ENCODE assay signal across 8 mouse cellular contexts in genomic region chr2:131209969-131210792, GRCm38 (mm10). TPM values are rescaled to one million over a fixed set of nuclear protein-coding genes. Genes with fewer than 3 reads are reported as not detected.
A peak's percentile ranks its signal among the peaks of the same experiment; 100 is the strongest.
DNase-seq lines count a peak whose midpoint lies in the region; ATAC-seq and TF ChIP-seq lines count a peak whose summit lies in the region.

No protein-coding gene starts in this region.

- H3K9ac ChIP-seq in ES-Bruce4 (ENCODE audit: low read depth, poor library complexity, severe bottlenecking), result peak overlapping the region; percentile 53
- peak overlapping the region; percentile 64 for H3K9ac ChIP-seq in forebrain, embryonic 12.5 days
- H3K9ac ChIP-seq in heart, postnatal 0 days (replicated peaks; ENCODE audit: low read depth, low read length), result peak overlapping the region; percentile 74
- peak overlapping the region; percentile 79 for H3K9ac ChIP-seq in liver, embryonic 15.5 days
- peak overlapping the region; percentile 73 for H3K9ac ChIP-seq in neural tube, embryonic 11.5 days (ENCODE audit: low read length)
- H3K9ac ChIP-seq in stomach, embryonic 16.5 days (ENCODE audit: low read length), result peak overlapping the region; percentile 81

- no peaks in the 10 kb centered on the region for H3K27me3 ChIP-seq in ES-Bruce4 (ENCODE audit: control insufficient read depth, insufficient read depth, low read length, poor library complexity, severe bottlenecking)
- no peaks in the 10 kb centered on the region for H3K27me3 ChIP-seq in forebrain, embryonic 12.5 days
- no peaks in the 10 kb centered on the region for H3K27me3 ChIP-seq in heart, postnatal 0 days (ENCODE audit: control insufficient read depth, insufficient read depth, low read length)
- no peaks in the 10 kb centered on the region for H3K27me3 ChIP-seq in liver, embryonic 15.5 days
- no peaks in the 10 kb centered on the region for H3K27me3 ChIP-seq in neural tube, embryonic 11.5 days (ENCODE audit: control insufficient read depth, insufficient read depth, low read length)
- H3K27me3 ChIP-seq in stomach, embryonic 16.5 days (ENCODE audit: control insufficient read depth, insufficient read depth, low read length), result no peaks in the 10 kb centered on the region

- no peaks in the 10 kb centered on the region for H3K36me3 ChIP-seq in ES-Bruce4 (ENCODE audit: control insufficient read depth, insufficient read depth, low read length, poor library complexity, severe bottlenecking)
- peaks cover 14% of the 10 kb centered on the region; the same call in 1 of the 2 replicates for H3K36me3 ChIP-seq in forebrain, embryonic 12.5 days (replicated peaks)
- H3K36me3 ChIP-seq in heart, postnatal 0 days (replicated peaks; ENCODE audit: control insufficient read depth, insufficient read depth, low read length), result peaks cover 27% of the 10 kb centered on the region
- peaks cover 20% of the 10 kb centered on the region for H3K36me3 ChIP-seq in liver, embryonic 15.5 days (replicated peaks)
- H3K36me3 ChIP-seq in neural tube, embryonic 11.5 days (ENCODE audit: control insufficient read depth, insufficient read depth, low read length), result no peaks in the 10 kb centered on the region; the same call in 1 of the 2 replicates
- H3K36me3 ChIP-seq in stomach, embryonic 16.5 days (ENCODE audit: control insufficient read depth, insufficient read depth, low read length), result no peaks in the 10 kb centered on the region

- peak overlapping the region; percentile 65 for H3K4me2 ChIP-seq in forebrain, embryonic 12.5 days
- H3K4me2 ChIP-seq in heart, postnatal 0 days (ENCODE audit: low read depth, low read length), result peak overlapping the region; percentile 67
- H3K4me2 ChIP-seq in liver, embryonic 15.5 days, result peak overlapping the region; percentile 87
- peak overlapping the region; percentile 67 for H3K4me2 ChIP-seq in neural tube, embryonic 11.5 days (ENCODE audit: low read depth)
- peak overlapping the region; percentile 70 for H3K4me2 ChIP-seq in stomach, embryonic 16.5 days (ENCODE audit: low read depth, low read length)

- H3K9me3 ChIP-seq in ES-Bruce4 (replicated peaks; ENCODE audit: control insufficient read depth, insufficient read depth, low read length, poor library complexity, severe bottlenecking), result no peaks in the 10 kb centered on the region
- no peaks in the 10 kb centered on the region for H3K9me3 ChIP-seq in forebrain, embryonic 12.5 days
- H3K9me3 ChIP-seq in heart, postnatal 0 days (replicated peaks; ENCODE audit: control insufficient read depth, low read length), result no peaks in the 10 kb centered on the region
- H3K9me3 ChIP-seq in liver, embryonic 15.5 days (replicated peaks), result no peaks in the 10 kb centered on the region
- H3K9me3 ChIP-seq in neural tube, embryonic 11.5 days (ENCODE audit: control insufficient read depth, low read length), result no peaks in the 10 kb centered on the region
- H3K9me3 ChIP-seq in stomach, embryonic 16.5 days (replicated peaks; ENCODE audit: control insufficient read depth, low read length), result no peaks in the 10 kb centered on the region

- H3K4me3 ChIP-seq in ES-Bruce4 (ENCODE audit: low read depth, low read length), result peak overlapping the region; percentile 79
- H3K4me3 ChIP-seq in forebrain, embryonic 12.5 days (replicated peaks), result peak overlapping the region; percentile 55
- peak overlapping the region; percentile 61 for H3K4me3 ChIP-seq in heart, postnatal 0 days (ENCODE audit: low read depth, low read length)
- H3K4me3 ChIP-seq in liver, embryonic 15.5 days (replicated peaks), result peak overlapping the region; percentile 71
- H3K4me3 ChIP-seq in neural tube, embryonic 11.5 days (ENCODE audit: low read depth, low read length), result peak overlapping the region; percentile 57
- peak overlapping the region; percentile 58 for H3K4me3 ChIP-seq in stomach, embryonic 16.5 days (replicated peaks; ENCODE audit: low read length)

- no peak for TF ChIP-seq POLR2A in ES-Bruce4 (IDR thresholded peaks at IDR 0.05; ENCODE audit: insufficient read depth, low read length)

- peak; percentile 70 for TF ChIP-seq CTCF in ES-Bruce4 (IDR thresholded peaks at IDR 0.05; ENCODE audit: low read depth, low read length)
- TF ChIP-seq CTCF in heart, postnatal 0 days (IDR thresholded peaks at IDR 0.05; ENCODE audit: low read depth), result peak; percentile 88

- H3K27ac ChIP-seq in ES-Bruce4 (ENCODE audit: insufficient read depth, low read length), result 0 out of 2 replicates have a peak overlapping the region, but pooled peaks have one; percentile 7
- peak overlapping the region; percentile 88 for H3K27ac ChIP-seq in forebrain, embryonic 12.5 days
- peak overlapping the region; percentile 88 for H3K27ac ChIP-seq in heart, postnatal 0 days (ENCODE audit: low read depth)
- peak overlapping the region; percentile 93 for H3K27ac ChIP-seq in liver, embryonic 15.5 days (replicated peaks)
- H3K27ac ChIP-seq in neural tube, embryonic 11.5 days (ENCODE audit: low read depth, low read length), result peak overlapping the region; percentile 85
- peak overlapping the region; percentile 91 for H3K27ac ChIP-seq in stomach, embryonic 16.5 days (ENCODE audit: low read length)

- peak; percentile 48; the same call in 1 of the 2 replicates for TF ChIP-seq EP300 in ES-Bruce4 (IDR thresholded peaks at IDR 0.05; ENCODE audit: insufficient read depth, low read depth, low read length)
- TF ChIP-seq EP300 in heart, postnatal 0 days (IDR thresholded peaks at IDR 0.05; ENCODE audit: low read depth), result peak; percentile 94

- peak; percentile 88 for DNase-seq in c-Kit-positive CD71-positive TER-119-positive erythroid progenitor cells, embryonic 14.5 days (ENCODE audit: low spot score)
- peak; percentile 95 for DNase-seq in heart, postnatal 0 days (ENCODE audit: low spot score)
- DNase-seq in kidney, postnatal 36 days, result peak; percentile 97
- DNase-seq in neural tube, embryonic 11.5 days (ENCODE audit: low spot score), result peak; percentile 96

- H3K4me1 ChIP-seq in ES-Bruce4 (ENCODE audit: control insufficient read depth, insufficient read depth, low read length), result no peaks in the 10 kb centered on the region
- H3K4me1 ChIP-seq in forebrain, embryonic 12.5 days, result peaks cover 13% of the 10 kb centered on the region
- peaks cover 37% of the 10 kb centered on the region for H3K4me1 ChIP-seq in heart, postnatal 0 days (ENCODE audit: control insufficient read depth, insufficient read depth)
- peaks cover 92% of the 10 kb centered on the region for H3K4me1 ChIP-seq in liver, embryonic 15.5 days (replicated peaks)
- H3K4me1 ChIP-seq in neural tube, embryonic 11.5 days (ENCODE audit: control insufficient read depth, insufficient read depth, low read length), result peaks cover 5% of the 10 kb centered on the region; the same call in 1 of the 2 replicates
- peaks cover 25% of the 10 kb centered on the region for H3K4me1 ChIP-seq in stomach, embryonic 16.5 days (ENCODE audit: control insufficient read depth, insufficient read depth, low read length)

- peak; percentile 97 for ATAC-seq in forebrain, embryonic 12.5 days (ENCODE audit: low FRiP score)
- peak; percentile 97 for ATAC-seq in heart, postnatal 0 days (ENCODE audit: insufficient read depth, low read depth)
- peak; percentile 80 for ATAC-seq in liver, embryonic 15.5 days (ENCODE audit: insufficient read depth)
- ATAC-seq in neural tube, embryonic 11.5 days (ENCODE audit: insufficient read depth, low FRiP score, low TSS enrichment), result peak; percentile 96
- peak; percentile 96 for ATAC-seq in stomach, embryonic 16.5 days (ENCODE audit: insufficient read depth, low FRiP score)

- 2% methylated on average over 50 of the region's 50 CpGs for WGBS in forebrain, embryonic 12.5 days
- under 1% methylated on average over 50 of the region's 50 CpGs for WGBS in heart, postnatal 0 days
- under 1% methylated on average over 50 of the region's 50 CpGs for WGBS in liver, embryonic 15.5 days (ENCODE audit: insufficient replicate concordance)
- 2% methylated on average over 50 of the region's 50 CpGs for WGBS in neural tube, embryonic 11.5 days
- under 1% methylated on average over 50 of the region's 50 CpGs for WGBS in stomach, embryonic 16.5 days

RNA-seq across cellular contexts. Expression of gene Ap5s1, which starts 3.3 kb away (rescaled TPM):
- 6.5 and 8.5 TPM in 2 replicates for polyA plus RNA-seq in ES-Bruce4 (2011; ENCODE audit: insufficient read depth, insufficient read length, low read depth, missing spikeins)
- polyA plus RNA-seq in forebrain, embryonic 12.5 days (2016; fragmentation: Nextera tagmentation; extraction: Ambion mirVana), result 29.1 and 30.0 TPM in 2 replicates
- 95.1 and 107 TPM in 2 replicates for total RNA-seq in heart, postnatal 0 days (2014; rRNA removed; ENCODE audit: low replicate concordance)
- polyA plus RNA-seq in heart, postnatal 0 days (2015; fragmentation: Nextera tagmentation; extraction: Ambion mirVana), result 63.6 and 65.5 TPM in 2 replicates
- 16.6 and 18.3 TPM in 2 replicates for polyA plus RNA-seq in liver, embryonic 15.5 days (2015; fragmentation: Nextera tagmentation; extraction: Ambion mirVana)
- polyA plus RNA-seq in neural tube, embryonic 11.5 days (2014; fragmentation: Nextera tagmentation; extraction: Ambion mirVana), result 27.6 and 29.0 TPM in 2 replicates
- polyA plus RNA-seq in stomach, embryonic 16.5 days (2015; fragmentation: Nextera tagmentation; extraction: Ambion mirVana), result 25.7 and 26.4 TPM in 2 replicates

RNA-seq across cellular contexts. Expression of gene Spef1, which starts 23.1 kb away (rescaled TPM):
- 1.2 and 2.0 TPM in 2 replicates for polyA plus RNA-seq in ES-Bruce4 (2011; ENCODE audit: insufficient read depth, insufficient read length, low read depth, missing spikeins)
- 10.2 and 12.1 TPM in 2 replicates for polyA plus RNA-seq in forebrain, embryonic 12.5 days (2016; fragmentation: Nextera tagmentation; extraction: Ambion mirVana)
- 5.2 and 5.9 TPM in 2 replicates for total RNA-seq in heart, postnatal 0 days (2014; rRNA removed; ENCODE audit: low replicate concordance)
- polyA plus RNA-seq in heart, postnatal 0 days (2015; fragmentation: Nextera tagmentation; extraction: Ambion mirVana), result 0.97 and 1.2 TPM in 2 replicates
- 1.6 and 1.8 TPM in 2 replicates for polyA plus RNA-seq in liver, embryonic 15.5 days (2015; fragmentation: Nextera tagmentation; extraction: Ambion mirVana)
- polyA plus RNA-seq in neural tube, embryonic 11.5 days (2014; fragmentation: Nextera tagmentation; extraction: Ambion mirVana), result 5.8 and 6.0 TPM in 2 replicates
- polyA plus RNA-seq in stomach, embryonic 16.5 days (2015; fragmentation: Nextera tagmentation; extraction: Ambion mirVana), result 3.6 and 4.8 TPM in 2 replicates

RNA-seq across cellular contexts. Expression of gene Cdc25b, which starts 23.4 kb away (rescaled TPM):
- 26.1 and 28.8 TPM in 2 replicates for polyA plus RNA-seq in ES-Bruce4 (2011; ENCODE audit: insufficient read depth, insufficient read length, low read depth, missing spikeins)
- polyA plus RNA-seq in forebrain, embryonic 12.5 days (2016; fragmentation: Nextera tagmentation; extraction: Ambion mirVana), result 73.1 and 81.9 TPM in 2 replicates
- total RNA-seq in heart, postnatal 0 days (2014; rRNA removed; ENCODE audit: low replicate concordance), result 15.3 and 31.9 TPM in 2 replicates
- polyA plus RNA-seq in heart, postnatal 0 days (2015; fragmentation: Nextera tagmentation; extraction: Ambion mirVana), result 12.1 and 15.0 TPM in 2 replicates
- 236 and 279 TPM in 2 replicates for polyA plus RNA-seq in liver, embryonic 15.5 days (2015; fragmentation: Nextera tagmentation; extraction: Ambion mirVana)
- polyA plus RNA-seq in neural tube, embryonic 11.5 days (2014; fragmentation: Nextera tagmentation; extraction: Ambion mirVana), result 108 and 115 TPM in 2 replicates
- 72.3 and 72.8 TPM in 2 replicates for polyA plus RNA-seq in stomach, embryonic 16.5 days (2015; fragmentation: Nextera tagmentation; extraction: Ambion mirVana)

RNA-seq across cellular contexts. Expression of gene Mavs, which starts 23.7 kb away (rescaled TPM):
- polyA plus RNA-seq in ES-Bruce4 (2011; ENCODE audit: insufficient read depth, insufficient read length, low read depth, missing spikeins), result 16.7 and 20.3 TPM in 2 replicates
- 11.3 and 13.2 TPM in 2 replicates for polyA plus RNA-seq in forebrain, embryonic 12.5 days (2016; fragmentation: Nextera tagmentation; extraction: Ambion mirVana)
- 32.5 and 38.0 TPM in 2 replicates for total RNA-seq in heart, postnatal 0 days (2014; rRNA removed; ENCODE audit: low replicate concordance)
- polyA plus RNA-seq in heart, postnatal 0 days (2015; fragmentation: Nextera tagmentation; extraction: Ambion mirVana), result 27.4 and 27.8 TPM in 2 replicates
- 29.8 and 33.5 TPM in 2 replicates for polyA plus RNA-seq in liver, embryonic 15.5 days (2015; fragmentation: Nextera tagmentation; extraction: Ambion mirVana)
- 14.3 and 15.2 TPM in 2 replicates for polyA plus RNA-seq in neural tube, embryonic 11.5 days (2014; fragmentation: Nextera tagmentation; extraction: Ambion mirVana)
- polyA plus RNA-seq in stomach, embryonic 16.5 days (2015; fragmentation: Nextera tagmentation; extraction: Ambion mirVana), result 23.7 and 29.3 TPM in 2 replicates

RNA-seq across cellular contexts. Expression of gene Cenpb, which starts 30.3 kb away (rescaled TPM):
- polyA plus RNA-seq in ES-Bruce4 (2011; ENCODE audit: insufficient read depth, insufficient read length, low read depth, missing spikeins), result 12.2 and 12.3 TPM in 2 replicates
- 15.3 and 16.2 TPM in 2 replicates for polyA plus RNA-seq in forebrain, embryonic 12.5 days (2016; fragmentation: Nextera tagmentation; extraction: Ambion mirVana)
- total RNA-seq in heart, postnatal 0 days (2014; rRNA removed; ENCODE audit: low replicate concordance), result 62.9 and 84.8 TPM in 2 replicates
- 7.1 and 7.8 TPM in 2 replicates for polyA plus RNA-seq in heart, postnatal 0 days (2015; fragmentation: Nextera tagmentation; extraction: Ambion mirVana)
- polyA plus RNA-seq in liver, embryonic 15.5 days (2015; fragmentation: Nextera tagmentation; extraction: Ambion mirVana), result 4.1 and 5.4 TPM in 2 replicates
- polyA plus RNA-seq in neural tube, embryonic 11.5 days (2014; fragmentation: Nextera tagmentation; extraction: Ambion mirVana), result 10.3 and 10.8 TPM in 2 replicates
- 9.2 and 10.4 TPM in 2 replicates for polyA plus RNA-seq in stomach, embryonic 16.5 days (2015; fragmentation: Nextera tagmentation; extraction: Ambion mirVana)

Comparison
In these comparisons a context has a peak if more than half of its experiments do, and no peak if none do; other contexts are left out.
1. Peak in every context shown above with its lines: DNase-seq, ATAC-seq, H3K4me3 ChIP-seq and H3K27ac ChIP-seq.
2. H3K27ac ChIP-seq: peak in every context shown above with its lines; median percentile 93 in liver, embryonic 15.5 days; 91 in stomach, embryonic 16.5 days; 88 in forebrain, embryonic 12.5 days; 88 in heart, postnatal 0 days; 85 in neural tube, embryonic 11.5 days; 7 in ES-Bruce4.